ENCODE assay signal across 9 mouse cellular contexts in the genomic region with DNA sequence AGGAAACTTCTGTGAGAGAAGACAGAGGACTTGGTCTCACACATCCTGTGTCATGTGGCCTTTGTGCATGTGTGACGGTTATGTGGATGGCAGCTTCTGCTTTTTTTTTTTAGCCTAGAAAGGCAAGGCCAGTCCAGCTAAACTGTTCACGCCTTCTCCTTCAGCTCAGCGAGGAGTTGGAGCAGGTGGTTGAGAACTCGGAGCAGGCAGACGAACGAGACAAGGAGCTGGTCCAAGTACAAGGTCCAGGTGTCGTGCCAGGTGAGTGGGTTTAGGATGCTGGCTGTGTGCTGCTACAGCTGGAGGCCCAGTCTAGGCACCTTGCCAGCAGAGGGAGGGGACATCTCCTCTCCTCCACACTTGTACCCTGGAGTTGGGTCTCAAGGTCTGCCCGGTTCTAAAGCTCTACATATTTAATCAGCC. TPM values are rescaled to one million over a fixed set of nuclear protein-coding genes. Genes with fewer than 3 reads are reported as not detected.
A peak's percentile ranks its signal among the peaks of the same experiment; 100 is the strongest.
DNase-seq lines count a peak whose midpoint lies in the region; ATAC-seq and TF ChIP-seq lines count a peak whose summit lies in the region.
"Had no signal": no experiment of that assay in that cellular context is flagged by ENCODE, and none has a peak within 500 bp of the region (broad histone marks: within the 10 kb centered on the region; RNA-seq: fewer than 3 reads in every experiment).

No protein-coding gene starts in this region.

- 68% methylated on average over 8 of the region's 8 CpGs for WGBS in heart, embryonic 13.5 days
- 75% methylated on average over 8 of the region's 8 CpGs for WGBS in hindbrain, embryonic 14.5 days

- H3K36me3 ChIP-seq in heart, embryonic 13.5 days: peaks cover 33% of the 10 kb centered on the region
- peaks cover 7 to 23% of the 10 kb centered on the region in 2 experiments for H3K36me3 ChIP-seq in MEL (ENCODE audit: control insufficient read depth in 1 of 2, insufficient read depth in 2 of 2, low read length in 2 of 2)
- peaks cover 16% of the 10 kb centered on the region for H3K36me3 ChIP-seq in hindbrain, embryonic 14.5 days (replicated peaks; ENCODE audit: control insufficient read depth, insufficient read depth)
- peaks cover 27% of the 10 kb centered on the region for H3K36me3 ChIP-seq in megakaryocyte, embryonic 14.5 days (replicated peaks; ENCODE audit: low read length)

- TF ChIP-seq RAD21 in MEL (IDR thresholded peaks at IDR 0.05; ENCODE audit: low read depth, low read length): no peak

- H3K79me2 ChIP-seq in MEL (ENCODE audit: control insufficient read depth, insufficient read depth, low read length, poor library complexity): peaks cover 18% of the 10 kb centered on the region

- H3K4me3 ChIP-seq in heart, embryonic 13.5 days: no peak overlapping the region
- H3K4me3 ChIP-seq in MEL (ENCODE audit: control insufficient read depth in 1 of 2, insufficient read depth in 1 of 2, low read depth in 2 of 2, low read length in 2 of 2): no peak overlapping the region
- no peak overlapping the region for H3K4me3 ChIP-seq in hindbrain, embryonic 14.5 days (replicated peaks; ENCODE audit: low read length)
- H3K4me3 ChIP-seq in megakaryocyte, embryonic 14.5 days (replicated peaks): peak overlapping the region; percentile 64
- H3K4me3 ChIP-seq: erythroblast, embryonic 14.5 days had no signal

- no peak for ATAC-seq in heart, embryonic 13.5 days (ENCODE audit: extremely low read depth, insufficient number of reproducible peaks, low FRiP score, low TSS enrichment)
- ATAC-seq in hindbrain, embryonic 14.5 days (ENCODE audit: low FRiP score): no peak

- TF ChIP-seq CTCF in MEL (IDR thresholded peaks at IDR 0.05 in 2 of 3, conservative IDR thresholded peaks at IDR 0.05 in 1 of 3; ENCODE audit: control insufficient read depth in 1 of 3, insufficient read depth in 1 of 3, low read depth in 2 of 3, low read length in 3 of 3, poor library complexity in 1 of 3, severe bottlenecking in 1 of 3): no peak

- H3K4me1 ChIP-seq in heart, embryonic 13.5 days: peaks cover 28% of the 10 kb centered on the region
- H3K4me1 ChIP-seq in MEL (ENCODE audit: control insufficient read depth in 1 of 2, insufficient read depth in 2 of 2, low read length in 2 of 2): peaks cover 13 to 31% of the 10 kb centered on the region in 2 experiments
- peaks cover 29% of the 10 kb centered on the region for H3K4me1 ChIP-seq in hindbrain, embryonic 14.5 days (replicated peaks; ENCODE audit: control insufficient read depth, insufficient read depth, low read length)
- peaks cover 44% of the 10 kb centered on the region for H3K4me1 ChIP-seq in megakaryocyte, embryonic 14.5 days

- intact Hi-C loops in heart, postnatal 25 days (cut with DNase I): loop anchor here (10.0 kb wide), 1 partner anchor 387 kb away; a partner anchor contains a TSS

- DNase-seq in heart, postnatal 25 days (ENCODE audit: low spot score): no peak
- DNase-seq in MEL (ENCODE audit: low read depth, low spot score): peak; percentile 69
- DNase-seq in hindbrain, embryonic 14.5 days (ENCODE audit: low spot score): no peak
- no peak for DNase-seq in frontal cortex, postnatal 25 days (ENCODE audit: low spot score in 2 of 2)
- DNase-seq in gastrocnemius, postnatal 10 days: no peak
- no peak for DNase-seq in frontal cortex, postnatal 10 days (ENCODE audit: low spot score in 2 of 2)

- no peaks in the 10 kb centered on the region; the same call in 1 of the 2 replicates for H3K27me3 ChIP-seq in heart, embryonic 13.5 days (replicated peaks)
- no peaks in the 10 kb centered on the region for H3K27me3 ChIP-seq in MEL (ENCODE audit: control insufficient read depth in 1 of 2, insufficient read depth in 2 of 2, low read length in 2 of 2)
- H3K27me3 ChIP-seq in hindbrain, embryonic 14.5 days (ENCODE audit: control insufficient read depth, insufficient read depth, low read length): no peaks in the 10 kb centered on the region
- H3K27me3 ChIP-seq in megakaryocyte, embryonic 14.5 days (replicated peaks): peaks cover 16% of the 10 kb centered on the region

- peak in 1 of 2 experiments; percentile 29; a peak in 1 of 4 replicates for TF ChIP-seq POLR2A in MEL (IDR thresholded peaks at IDR 0.05; ENCODE audit: control insufficient read depth in 1 of 2, insufficient read depth in 1 of 2, low read depth in 1 of 2, low read length in 2 of 2, poor library complexity in 1 of 2)

- no peak overlapping the region for H3K27ac ChIP-seq in heart, embryonic 13.5 days (replicated peaks)
- H3K27ac ChIP-seq in MEL (ENCODE audit: control insufficient read depth, low read depth, low read length): peak overlapping the region; percentile 52
- H3K27ac ChIP-seq in hindbrain, embryonic 14.5 days: no peak overlapping the region

- H3K9ac ChIP-seq in heart, embryonic 13.5 days: peak overlapping the region; percentile 50; the same call in 1 of the 2 replicates
- peak overlapping the region; percentile 37 for H3K9ac ChIP-seq in MEL (ENCODE audit: control insufficient read depth, low read depth, low read length, poor library complexity, severe bottlenecking)
- H3K9ac ChIP-seq in hindbrain, embryonic 14.5 days: no peak overlapping the region

- H3K9me3 ChIP-seq in heart, embryonic 13.5 days: no peaks in the 10 kb centered on the region
- no peaks in the 10 kb centered on the region for H3K9me3 ChIP-seq in MEL (replicated peaks; ENCODE audit: insufficient read depth, low read length)
- H3K9me3 ChIP-seq in hindbrain, embryonic 14.5 days (ENCODE audit: control insufficient read depth, low read length): no peaks in the 10 kb centered on the region
- no peaks in the 10 kb centered on the region for H3K9me3 ChIP-seq in megakaryocyte, embryonic 14.5 days

- 0 out of 2 replicates have a peak overlapping the region, but pooled peaks have one; percentile 98 for H3K4me2 ChIP-seq in heart, embryonic 13.5 days
- peak overlapping the region; percentile 57 for H3K4me2 ChIP-seq in hindbrain, embryonic 14.5 days (replicated peaks)

- TF ChIP-seq EP300 in MEL (IDR thresholded peaks at IDR 0.05; ENCODE audit: low read depth in 1 of 2, low read length in 2 of 2): peak in 1 of 2 experiments; percentile 40; a peak in 1 of 4 replicates

TF ChIP-seq in MEL, 35 proteins besides CTCF, POLR2A, EP300 and RAD21:
- TF ChIP-seq SIN3A (IDR thresholded peaks at IDR 0.05; ENCODE audit: low read length) (0 out of 2 replicates have a peak, but pooled peaks have one; percentile 23), ETS1 (IDR thresholded peaks at IDR 0.05; ENCODE audit: low read depth, low read length) (no peak), MXI1 (IDR thresholded peaks at IDR 0.05; ENCODE audit: low read depth, low read length) (peak; percentile 66), HCFC1 (IDR thresholded peaks at IDR 0.05; ENCODE audit: low read depth, low read length) (no peak), MYC (IDR thresholded peaks at IDR 0.05; ENCODE audit: low read depth, low read length) (peak; percentile 84; the same call in 1 of the 2 replicates), ZNF384 (IDR thresholded peaks at IDR 0.05; ENCODE audit: low read depth, low read length) (peak; percentile 91), MAX (IDR thresholded peaks at IDR 0.05; ENCODE audit: low read length) (peak; percentile 82), USF1 (IDR thresholded peaks at IDR 0.05; ENCODE audit: low read depth, low read length) (peak; percentile 84), USF2 (IDR thresholded peaks at IDR 0.05; ENCODE audit: borderline replicate concordance in 1 of 2, insufficient read depth in 1 of 2, low read depth in 1 of 2, low read length in 2 of 2) (0 out of 4 replicates have a peak, but pooled peaks of 1 of the 2 experiments have one; percentile 26), JUND (IDR thresholded peaks at IDR 0.05; ENCODE audit: low read depth, low read length) (no peak)

RNA-seq across cellular contexts. Expression of a gene that starts 2.3 kb away (rescaled TPM):
- polyA plus RNA-seq in heart, embryonic 13.5 days (2015; fragmentation: Nextera tagmentation; extraction: Ambion mirVana): 16.2 and 17.6 TPM in 2 replicates
- 1 to 10 TPM; 3.5 to 4.1 TPM for total RNA-seq in heart, postnatal 25 days (2021)
- 12.4 and 14.3 TPM in 2 replicates for total RNA-seq in MEL (2012; rRNA removed)
- 10 to 100 TPM in 1 of 2 experiments, not detected in 1; 16.2 TPM for polyA plus RNA-seq in MEL (2012; ENCODE audit: insufficient read depth in 1 of 2, insufficient read length in 2 of 2, low read depth in 1 of 2, low replicate concordance in 2 of 2, missing spikeins in 1 of 2)
- 35.9 and 38.0 TPM in 2 replicates for polyA plus RNA-seq in hindbrain, embryonic 14.5 days (2014; fragmentation: Nextera tagmentation; extraction: Ambion mirVana)
- polyA plus RNA-seq in megakaryocyte, embryonic 14.5 days (2012; ENCODE audit: insufficient read depth, low replicate concordance): 3.4 TPM in 1 of 2 replicates, not detected in the other
- 1 to 10 TPM; 2.3 to 4.6 TPM for total RNA-seq in gastrocnemius, postnatal 10 days (2021)

RNA-seq across cellular contexts. Expression of a gene that starts 10.0 kb away (rescaled TPM):
- 98.9 and 104 TPM in 2 replicates for polyA plus RNA-seq in heart, embryonic 13.5 days (2015; fragmentation: Nextera tagmentation; extraction: Ambion mirVana)
- total RNA-seq in heart, postnatal 25 days (2021): 100 to 1,000 TPM in 1 of 2 experiments, 10 to 100 TPM in 1; 98.8 to 102 TPM
- 43.3 and 53.2 TPM in 2 replicates for total RNA-seq in MEL (2012; rRNA removed)
- polyA plus RNA-seq in MEL (2012; ENCODE audit: insufficient read depth in 1 of 2, insufficient read length in 2 of 2, low read depth in 1 of 2, low replicate concordance in 2 of 2, missing spikeins in 1 of 2): 10 to 100 TPM in 1 of 2 experiments, not detected in 1; 49.4 TPM
- 161 and 166 TPM in 2 replicates for polyA plus RNA-seq in hindbrain, embryonic 14.5 days (2014; fragmentation: Nextera tagmentation; extraction: Ambion mirVana)
- polyA plus RNA-seq in megakaryocyte, embryonic 14.5 days (2012; ENCODE audit: insufficient read depth, low replicate concordance): 20.2 and 31.8 TPM in 2 replicates
- 10 to 100 TPM; 83.8 to 87.2 TPM for total RNA-seq in gastrocnemius, postnatal 10 days (2021)
